Mouse (Mus musculus): ENCODE measurements around the gene Pigv. TPM values are rescaled to one million over a fixed set of nuclear protein-coding genes. Genes with fewer than 3 reads are reported as not detected.

Gene Pigv
- total RNA-seq, 2 experiments from 2014 or later = 10.6 to 11.2 TPM

- intact Hi-C loops (cut with DNase I) = no loop called here
- DNase-seq (ENCODE audit: low spot score) = no peak
Measured at GRCm38 (mm10) chr4:133622161-133622695, 50.2 kb downstream of the Pigv start.

DNA sequence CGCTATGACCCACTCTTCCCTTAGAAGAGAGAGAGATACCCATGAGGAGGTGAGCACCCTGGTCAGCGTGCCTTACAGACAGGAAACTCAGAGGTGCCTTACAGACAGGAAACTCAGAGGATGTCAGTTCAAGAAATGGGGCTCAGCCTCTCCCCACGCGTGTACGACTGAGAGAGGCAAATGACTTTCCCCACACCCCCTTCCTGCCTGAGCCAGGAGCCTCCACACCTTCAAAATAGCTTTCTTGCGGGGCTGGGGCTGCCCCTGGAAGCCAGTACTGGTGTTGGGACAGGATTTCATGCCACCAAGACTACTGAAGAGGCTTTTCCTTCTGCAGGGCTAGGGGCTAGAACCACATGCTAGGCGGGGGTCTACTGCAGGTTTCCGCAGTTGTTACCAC, 51.8 kb downstream of the Pigv start:
- no peak for DNase-seq (ENCODE audit: low spot score)
- intact Hi-C loops (cut with DNase I) = no loop called here

DNA sequence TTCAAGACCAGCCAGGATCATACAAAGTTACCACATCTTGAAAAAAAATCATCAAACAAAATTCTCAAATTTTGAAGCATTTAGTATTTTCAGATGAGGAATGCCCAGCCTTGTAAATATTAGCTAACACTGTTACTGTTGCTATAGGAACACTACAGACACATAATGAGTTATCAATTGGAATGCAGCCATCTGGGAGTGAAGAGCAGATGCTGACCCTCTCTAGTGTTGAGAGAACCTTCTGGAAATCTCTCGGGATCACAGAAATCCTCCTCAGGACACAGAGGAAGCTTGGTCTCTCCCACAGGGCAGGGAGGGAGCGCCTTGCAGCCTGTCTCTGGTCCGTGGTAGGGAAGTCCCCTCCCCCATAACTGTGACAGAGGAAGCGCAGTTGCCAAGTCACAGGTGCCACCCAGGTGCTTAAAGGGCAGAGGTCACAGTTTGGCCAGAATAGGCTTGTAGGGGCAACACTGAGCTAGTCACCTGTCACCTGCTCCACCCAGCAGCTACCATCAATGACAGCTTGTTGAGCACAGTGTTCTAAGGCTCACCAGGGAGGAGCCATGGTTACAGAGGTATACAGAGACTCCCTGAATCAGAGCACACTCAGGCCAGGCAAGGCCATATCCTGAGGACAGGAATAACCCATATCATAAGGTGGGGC, 52.8 kb downstream of the Pigv start:
- intact Hi-C loops (cut with DNase I) = no loop called here
- DNase-seq (ENCODE audit: low spot score) = no peak

GRCm38 (mm10) chr4:133617936-133618335, 54.5 kb downstream of the Pigv start:
- DNase-seq (ENCODE audit: low spot score) = no peak
- intact Hi-C loops (cut with DNase I) = no loop called here

GRCm38 (mm10) chr4:133615416-133615815, 57.0 kb downstream of the Pigv start:
- no peak for DNase-seq (ENCODE audit: low spot score)
- intact Hi-C loops (cut with DNase I) = no loop called here

DNA sequence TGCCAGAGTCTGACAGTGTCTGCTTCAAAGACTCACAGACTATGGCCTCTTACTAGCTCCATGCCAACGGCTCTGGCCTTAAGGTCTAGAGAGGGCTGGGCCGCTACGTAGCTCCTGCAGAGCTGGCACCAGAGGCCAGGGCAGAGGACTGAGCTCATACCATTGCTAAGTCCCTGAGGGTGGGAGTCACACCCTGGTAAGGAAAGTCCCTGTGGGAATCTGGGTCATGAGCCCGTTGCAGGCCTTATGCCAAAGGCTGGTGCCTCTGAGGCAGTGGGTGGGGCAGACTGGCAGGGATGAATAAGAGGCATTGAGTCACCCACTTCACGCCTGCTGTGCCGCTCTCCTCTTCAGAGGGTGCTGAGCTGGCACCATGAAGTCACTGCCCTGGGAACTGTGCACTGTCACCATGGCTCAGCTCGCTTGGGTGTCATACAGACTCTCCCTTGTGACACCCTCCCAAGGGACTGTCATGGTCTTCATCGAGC, 58.1 kb downstream of the Pigv start:
- intact Hi-C loops (cut with DNase I) = no loop called here
- DNase-seq (ENCODE audit: low spot score) = no peak

DNA sequence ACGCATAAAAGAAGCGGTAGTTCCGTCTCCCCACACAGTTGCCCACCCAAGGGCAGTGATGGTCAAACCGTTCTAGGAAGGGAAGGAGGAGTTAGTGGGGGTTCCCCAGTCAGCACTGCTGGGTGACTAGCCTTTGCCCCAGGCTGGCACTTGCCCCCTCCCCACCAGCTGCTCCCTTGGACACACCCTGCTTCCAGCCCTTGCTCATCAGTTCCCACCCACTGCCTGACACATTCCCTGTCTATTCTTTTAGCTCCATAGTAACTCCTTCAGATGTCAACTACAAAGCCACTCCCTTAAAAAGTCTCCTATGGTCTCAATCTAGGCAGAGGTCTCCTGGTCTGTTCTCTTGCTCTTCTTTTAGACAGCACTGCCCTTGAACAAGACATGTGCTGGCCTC, 58.6 kb downstream of the Pigv start:
- intact Hi-C loops (cut with DNase I) = no loop called here

DNA sequence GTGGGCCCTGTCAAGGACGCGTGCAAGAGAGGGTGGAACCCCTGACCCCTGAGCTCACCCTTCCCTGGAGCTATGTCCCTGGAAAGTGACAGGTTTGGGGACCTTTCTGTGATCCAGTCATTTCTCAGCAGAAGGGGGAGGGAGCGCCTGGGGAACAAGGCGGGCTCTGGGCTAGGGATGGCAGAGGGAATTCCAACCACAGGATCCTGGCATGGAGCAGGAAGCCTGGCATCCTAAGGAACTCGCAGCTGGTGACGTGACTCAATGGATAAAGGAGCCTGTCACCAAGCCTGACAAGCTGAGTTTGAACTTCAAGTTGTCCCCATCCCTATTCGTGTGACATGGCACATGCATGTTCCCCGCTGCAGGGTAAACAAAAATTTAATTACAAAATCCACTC, 59.4 kb downstream of the Pigv start:
- intact Hi-C loops (cut with DNase I) = no loop called here
- no peak for DNase-seq (ENCODE audit: low spot score)

More for the DNA sequence above, 58.6 kb downstream of the Pigv start:
- DNase-seq (ENCODE audit: low spot score) = no peak

DNA sequence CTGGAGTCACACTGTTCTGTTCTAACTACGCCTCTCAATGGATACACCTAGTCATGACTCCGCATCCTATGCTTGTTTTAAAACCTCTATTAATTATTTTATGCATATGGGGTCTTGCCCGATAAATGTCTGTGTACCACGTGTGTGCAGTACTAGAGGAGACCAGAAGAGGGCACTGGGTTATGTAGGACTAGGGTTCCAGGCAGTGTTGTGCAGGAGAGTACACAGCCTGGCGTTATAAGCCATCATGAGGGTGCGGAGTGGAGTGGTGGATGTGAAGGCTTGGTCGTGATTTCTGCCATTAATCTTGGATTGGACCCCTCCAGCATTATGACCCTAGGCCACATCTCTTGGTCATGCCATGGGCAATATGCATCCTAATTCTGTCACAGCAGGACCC, 60.0 kb downstream of the Pigv start:
- intact Hi-C loops (cut with DNase I) = no loop called here
- DNase-seq (ENCODE audit: low spot score) = no peak

DNA sequence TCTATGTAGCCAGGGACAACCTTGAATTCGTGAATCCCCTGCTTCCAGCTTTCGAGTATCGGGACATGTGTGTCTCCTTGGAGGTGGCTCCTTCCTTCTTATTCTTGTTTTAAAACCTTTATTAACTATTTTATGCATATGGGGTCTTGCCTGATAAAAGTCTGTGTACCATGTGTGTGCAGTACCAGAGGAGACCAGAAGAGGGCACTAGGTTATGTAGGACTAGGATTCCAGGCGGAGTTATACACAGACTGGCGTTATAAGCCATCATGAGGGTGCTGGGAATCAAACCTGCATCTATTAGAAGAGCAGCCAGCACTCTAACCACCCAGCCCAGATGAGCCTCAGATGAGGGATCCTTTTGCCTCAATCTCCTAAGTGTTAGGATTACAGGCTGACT, 60.6 kb downstream of the Pigv start:
- intact Hi-C loops (cut with DNase I) = no loop called here
- no peak for DNase-seq (ENCODE audit: low spot score)

Small RNAs within 50 kb of the gene (microRNA-seq; reads per million reads assigned to microRNA genes)
- not detected for gene Mir7227

Other genes with a start within 250 kb of the Pigv start
- gene Tent5b, start 192.5 kb downstream of the Pigv start, total RNA-seq (2021) = 1 to 10 TPM; 2.5 to 4.0 TPM
- gene Trnp1, start 174.1 kb downstream of the Pigv start, total RNA-seq (2021) = 1 to 10 TPM; 2.2 to 4.3 TPM
- gene Kdf1, start 153.7 kb downstream of the Pigv start, total RNA-seq (2021) = not detected
- gene Nudc, start 126.7 kb downstream of the Pigv start, total RNA-seq (2021) = 10 to 100 TPM; 66.9 to 67.9 TPM
- 10 to 100 TPM; 18.1 to 20.0 TPM for gene Nr0b2, start 119.3 kb downstream of the Pigv start, total RNA-seq (2021)
- 1 to 10 TPM; 4.7 to 5.3 TPM for gene Gpatch3, start 97.9 kb downstream of the Pigv start, total RNA-seq (2021)
- gene Gpn2, start 88.3 kb downstream of the Pigv start, total RNA-seq (2021) = 1 to 10 TPM; 6.4 to 6.8 TPM
- 1 to 10 TPM; 1.5 TPM for gene Sfn, start 70.5 kb downstream of the Pigv start, total RNA-seq (2021)
- gene Zdhhc18, start 22.5 kb downstream of the Pigv start, total RNA-seq (2021) = 10 to 100 TPM; 18.7 to 20.1 TPM
- gene Arid1a, start 84.1 kb upstream of the Pigv start, total RNA-seq (2021) = 10 to 100 TPM; 35.4 to 42.2 TPM
- 1 to 10 TPM; 5.4 to 6.3 TPM for gene Rps6ka1, start 215.2 kb upstream of the Pigv start, total RNA-seq (2021)

All from heart, postnatal 25 days (tissue).